Mouse (Mus musculus): ENCODE results near the gene Nckap5l. TPM values are rescaled to one million over a fixed set of nuclear protein-coding genes. Genes with fewer than 3 reads are reported as not detected.
A peak's percentile ranks its signal among the peaks of the same experiment; 100 is the strongest.

Nckap5l gene
- polyA plus RNA-seq (2012; rRNA removed) (24.4 and 32.4 TPM in 2 replicates), polyA plus RNA-seq (2014; fragmentation: Nextera tagmentation; extraction: Ambion mirVana) (14.1 and 19.3 TPM in 2 replicates)

GRCm38 (mm10) chr15:99457606-99458401 lies at the start of gene Nckap5l:
Gene Nckap5l, minus strand, starts transcription at chr15:99457748.
- WGBS, result under 1% methylated on average over 27 of the region's 45 CpGs
- DNase-seq (ENCODE audit: low spot score) (peak; percentile 95), ATAC-seq (ENCODE audit: low FRiP score, low read depth) (peak; percentile 96)
- no peaks in the 10 kb centered on the region for H3K9me3 ChIP-seq (ENCODE audit: control insufficient read depth, low read length)
- H3K27me3 ChIP-seq (ENCODE audit: control insufficient read depth, insufficient read depth, low read length), result no peaks in the 10 kb centered on the region
- H3K4me3 ChIP-seq (replicated peaks; ENCODE audit: low read length), result peak within 1 kb of the TSS; percentile 86
- H3K27ac ChIP-seq (replicated peaks; ENCODE audit: low read depth, low read length), result peak within 1 kb of the TSS; percentile 91
- peak within 1 kb of the TSS; percentile 76 for H3K4me2 ChIP-seq (replicated peaks; ENCODE audit: low read depth, low read length, severe bottlenecking)
- H3K9ac ChIP-seq (ENCODE audit: low read depth, low read length, severe bottlenecking), result peak within 1 kb of the TSS; percentile 76
- TF ChIP-seq POLR2A (IDR thresholded peaks at IDR 0.05; ENCODE audit: borderline replicate concordance, extremely low read depth, insufficient read depth, insufficient read length), result 0 out of 2 replicates have a peak, but pooled peaks have one; percentile 7
- H3K4me1 ChIP-seq (ENCODE audit: control insufficient read depth, insufficient read depth, low read length), result peaks cover 22% of the 10 kb centered on the region
- peaks cover 8% of the 10 kb centered on the region; the same call in 1 of the 2 replicates for H3K36me3 ChIP-seq (ENCODE audit: control insufficient read depth, insufficient read depth, low read length)

DNA sequence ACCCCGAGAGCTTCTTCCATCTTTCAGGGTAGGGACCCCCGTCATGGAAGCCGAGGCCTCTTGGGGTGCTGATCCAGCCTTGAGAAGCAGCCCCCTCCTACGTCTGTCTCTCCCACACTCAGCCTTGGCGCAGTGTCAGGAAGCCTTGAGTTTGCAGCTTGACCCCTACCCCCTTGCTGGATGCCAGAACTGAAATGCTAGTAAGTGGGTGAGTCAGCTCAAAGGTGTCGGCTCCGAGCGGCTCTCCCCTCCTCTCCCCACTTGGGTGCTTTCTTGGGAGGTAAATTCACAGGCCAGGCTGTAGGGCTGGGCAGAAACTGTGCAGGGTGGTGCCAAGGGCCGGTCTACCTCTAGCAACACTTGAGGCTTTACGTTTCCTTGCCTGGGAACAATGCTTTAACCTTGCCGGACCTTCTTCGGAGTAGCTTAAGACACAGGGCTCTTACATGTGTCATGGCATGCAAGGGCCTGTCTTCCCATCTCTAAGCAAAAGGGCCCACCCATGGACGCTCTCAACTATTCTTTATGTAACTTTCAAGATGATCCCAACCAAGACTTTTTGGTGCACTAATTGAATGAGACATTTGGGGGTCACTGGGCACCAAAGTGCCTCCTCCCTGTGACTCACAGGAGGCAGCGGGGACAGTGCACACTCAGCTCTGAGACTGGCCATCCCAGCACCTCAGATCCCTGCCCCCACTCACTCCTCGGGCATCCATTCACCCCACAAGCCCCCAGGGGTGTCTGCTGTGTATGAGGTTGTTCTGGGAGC lies 48.0 kb upstream of the Nckap5l start:
- H3K9ac ChIP-seq (ENCODE audit: low read depth, low read length, severe bottlenecking), result no peak overlapping the region
- H3K27ac ChIP-seq (replicated peaks; ENCODE audit: low read depth, low read length), result no peak overlapping the region
- H3K27me3 ChIP-seq (ENCODE audit: control insufficient read depth, insufficient read depth, low read length), result no peaks in the 10 kb centered on the region
- WGBS, result 80% methylated on average over 15 of the region's 15 CpGs
- H3K9me3 ChIP-seq (ENCODE audit: control insufficient read depth, low read length), result no peaks in the 10 kb centered on the region
- peaks cover 22% of the 10 kb centered on the region for H3K4me1 ChIP-seq (ENCODE audit: control insufficient read depth, insufficient read depth, low read length)
- TF ChIP-seq POLR2A (IDR thresholded peaks at IDR 0.05; ENCODE audit: borderline replicate concordance, extremely low read depth, insufficient read depth, insufficient read length), result no peak
- H3K4me2 ChIP-seq (replicated peaks; ENCODE audit: low read depth, low read length, severe bottlenecking), result no peak overlapping the region
- H3K4me3 ChIP-seq (replicated peaks; ENCODE audit: low read length), result no peak overlapping the region
- no peak for ATAC-seq (ENCODE audit: low FRiP score, low read depth)
- DNase-seq (ENCODE audit: low spot score), result no peak
- H3K36me3 ChIP-seq (ENCODE audit: control insufficient read depth, insufficient read depth, low read length), result no peaks in the 10 kb centered on the region

DNA sequence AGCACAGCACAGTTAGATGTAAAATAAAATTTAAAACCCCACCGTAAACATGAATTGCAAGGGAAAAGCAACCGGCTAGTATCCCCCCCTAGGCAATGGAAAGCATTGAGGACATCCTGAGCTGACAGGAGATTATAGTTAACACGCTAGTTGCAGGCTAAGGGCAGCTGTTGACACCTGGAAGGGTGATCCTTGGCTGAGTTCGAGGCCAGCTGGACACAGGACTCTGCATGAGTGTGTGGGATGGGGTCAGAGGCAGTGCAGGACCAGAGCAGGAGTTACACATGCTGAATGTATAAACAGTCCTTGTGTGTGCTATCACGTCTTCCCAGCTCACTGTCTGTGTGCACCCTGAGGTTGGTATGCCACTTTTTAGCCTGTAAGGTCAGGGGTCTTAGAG lies 45.7 kb upstream of the Nckap5l start:
- Histone ChIP-seq H3K27ac (replicated peaks; ENCODE audit: low read depth, low read length) (no peak overlapping the region), H3K4me1 (ENCODE audit: control insufficient read depth, insufficient read depth, low read length) (peaks cover 22% of the 10 kb centered on the region), H3K4me2 (replicated peaks; ENCODE audit: low read depth, low read length, severe bottlenecking) (no peak overlapping the region), H3K4me3 (replicated peaks; ENCODE audit: low read length) (no peak overlapping the region), H3K9me3 (ENCODE audit: control insufficient read depth, low read length) (no peaks in the 10 kb centered on the region), H3K36me3 (ENCODE audit: control insufficient read depth, insufficient read depth, low read length) (no peaks in the 10 kb centered on the region), H3K9ac (ENCODE audit: low read depth, low read length, severe bottlenecking) (no peak overlapping the region), H3K27me3 (ENCODE audit: control insufficient read depth, insufficient read depth, low read length) (no peaks in the 10 kb centered on the region)
- DNase-seq (ENCODE audit: low spot score), result no peak
- ATAC-seq (ENCODE audit: low FRiP score, low read depth), result no peak
- 54% methylated on average over 5 of the region's 5 CpGs for whole genome bisulfite sequencing
- TF ChIP-seq POLR2A (IDR thresholded peaks at IDR 0.05; ENCODE audit: borderline replicate concordance, extremely low read depth, insufficient read depth, insufficient read length), result no peak

DNA sequence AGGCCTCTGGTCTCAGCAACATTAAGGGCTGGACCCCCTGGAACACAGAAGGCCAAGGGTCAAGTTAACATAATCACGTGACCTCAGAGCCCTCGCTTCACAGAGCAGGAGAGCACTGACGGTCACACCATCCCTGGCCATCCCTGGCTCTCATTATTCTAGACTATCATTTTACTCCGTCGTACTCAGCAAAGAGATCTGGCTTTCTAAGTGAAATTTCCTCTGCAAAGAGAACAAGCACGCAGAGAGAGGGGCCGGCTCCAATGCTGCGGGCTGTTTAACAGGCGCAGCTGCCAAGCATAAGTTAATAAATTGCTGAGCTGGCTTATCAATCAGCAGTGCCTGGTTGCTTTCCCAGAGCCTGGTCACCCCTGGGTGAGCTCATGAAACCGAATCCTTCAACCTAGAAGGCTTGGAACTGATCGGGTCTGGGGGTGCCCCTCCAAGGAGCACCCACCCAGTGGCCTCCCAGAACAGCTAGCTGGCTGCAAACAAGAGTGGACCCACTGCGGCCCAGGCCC lies 44.8 kb upstream of the Nckap5l start:
- DNase-seq (ENCODE audit: low spot score), result peak; percentile 78
- peak; percentile 25; the same call in 1 of the 2 replicates for ATAC-seq (ENCODE audit: low FRiP score, low read depth)
- 19% methylated on average over 12 of the region's 12 CpGs for WGBS
- Histone ChIP-seq H3K9me3 (ENCODE audit: control insufficient read depth, low read length) (no peaks in the 10 kb centered on the region), H3K4me1 (ENCODE audit: control insufficient read depth, insufficient read depth, low read length) (peaks cover 29% of the 10 kb centered on the region), H3K27ac (replicated peaks; ENCODE audit: low read depth, low read length) (peak overlapping the region; percentile 67), H3K4me3 (replicated peaks; ENCODE audit: low read length) (no peak overlapping the region), H3K4me2 (replicated peaks; ENCODE audit: low read depth, low read length, severe bottlenecking) (peak overlapping the region; percentile 13), H3K9ac (ENCODE audit: low read depth, low read length, severe bottlenecking) (peak overlapping the region; percentile 16; the same call in 1 of the 2 replicates), H3K36me3 (ENCODE audit: control insufficient read depth, insufficient read depth, low read length) (no peaks in the 10 kb centered on the region), H3K27me3 (ENCODE audit: control insufficient read depth, insufficient read depth, low read length) (no peaks in the 10 kb centered on the region)
- no peak for TF ChIP-seq POLR2A (IDR thresholded peaks at IDR 0.05; ENCODE audit: borderline replicate concordance, extremely low read depth, insufficient read depth, insufficient read length)
